ENCODE assay signal across 24 mouse cellular contexts in genomic region chr4:152145473-152145872, GRCm38 (mm10). TPM values are rescaled to one million over a fixed set of nuclear protein-coding genes. Genes with fewer than 3 reads are reported as not detected.
DNase-seq lines count a peak whose midpoint lies in the region; ATAC-seq and TF ChIP-seq lines count a peak whose summit lies in the region.
"Had no signal": no experiment of that assay in that cellular context is flagged by ENCODE, and none has a peak within 500 bp of the region (broad histone marks: within the 10 kb centered on the region; RNA-seq: fewer than 3 reads in every experiment).

No protein-coding gene starts in this region.

- H3K9ac ChIP-seq in kidney, embryonic 14.5 days (ENCODE audit: low read depth, low read length), result no peak overlapping the region
- H3K9ac ChIP-seq in kidney, embryonic 16.5 days (replicated peaks; ENCODE audit: low read length), result no peak overlapping the region
- H3K9ac ChIP-seq in MEL (ENCODE audit: control insufficient read depth, low read depth, low read length, poor library complexity, severe bottlenecking), result peak overlapping the region; percentile 8
- H3K9ac ChIP-seq: embryonic facial prominence, embryonic 12.5 days; forebrain, embryonic 13.5 days; forebrain, embryonic 15.5 days; forebrain, postnatal 0 days had no signal

- peak; percentile 81 to 86 for TF ChIP-seq EP300 in MEL (IDR thresholded peaks at IDR 0.05; ENCODE audit: low read depth in 1 of 2, low read length in 2 of 2)

- no peak overlapping the region for H3K4me3 ChIP-seq in kidney, embryonic 14.5 days (ENCODE audit: low read length)
- H3K4me3 ChIP-seq in kidney, adult 2 months (ENCODE audit: insufficient read depth, low read depth, low read length), result no peak overlapping the region
- no peak overlapping the region for H3K4me3 ChIP-seq in kidney, embryonic 16.5 days (ENCODE audit: low read length)
- no peak overlapping the region; the same call in 1 of the 2 replicates for H3K4me3 ChIP-seq in G1E (ENCODE audit: low read depth, low read length)
- no peak overlapping the region for H3K4me3 ChIP-seq in MEL (ENCODE audit: control insufficient read depth in 1 of 2, insufficient read depth in 1 of 2, low read depth in 2 of 2, low read length in 2 of 2)
- H3K4me3 ChIP-seq: embryonic facial prominence, embryonic 10.5 days; embryonic facial prominence, embryonic 12.5 days; forebrain, embryonic 13.5 days; forebrain, embryonic 15.5 days had no signal

- peaks cover 26% of the 10 kb centered on the region for H3K4me1 ChIP-seq in kidney, embryonic 14.5 days (ENCODE audit: control insufficient read depth, insufficient read depth, low read length)
- peaks cover 3% of the 10 kb centered on the region; the same call in 1 of the 2 replicates for H3K4me1 ChIP-seq in kidney, adult 2 months (ENCODE audit: control insufficient read depth, insufficient read depth, low read length)
- H3K4me1 ChIP-seq in kidney, embryonic 16.5 days (ENCODE audit: insufficient read depth, low read length), result peaks cover 25% of the 10 kb centered on the region
- peaks cover 55% of the 10 kb centered on the region for H3K4me1 ChIP-seq in G1E (ENCODE audit: insufficient read depth, low read depth, low read length)
- peaks cover 2 to 28% of the 10 kb centered on the region in 2 experiments; a peak in 3 of 4 replicates for H3K4me1 ChIP-seq in MEL (ENCODE audit: control insufficient read depth in 1 of 2, insufficient read depth in 2 of 2, low read length in 2 of 2)
- H3K4me1 ChIP-seq: embryonic facial prominence, embryonic 10.5 days; embryonic facial prominence, embryonic 12.5 days; forebrain, embryonic 13.5 days had no signal

- no peak for TF ChIP-seq RAD21 in MEL (IDR thresholded peaks at IDR 0.05; ENCODE audit: low read depth, low read length)

- TF ChIP-seq CTCF in kidney, adult 2 months (conservative IDR thresholded peaks at IDR 0.05; ENCODE audit: insufficient read depth, insufficient read length, low read depth, low read length), result no peak
- TF ChIP-seq CTCF in G1E (IDR thresholded peaks at IDR 0.05; ENCODE audit: low read depth, low read length) (no peak), MEL (IDR thresholded peaks at IDR 0.05 in 2 of 3, conservative IDR thresholded peaks at IDR 0.05 in 1 of 3; ENCODE audit: control insufficient read depth in 1 of 3, insufficient read depth in 1 of 3, low read depth in 2 of 3, low read length in 3 of 3, poor library complexity in 1 of 3, severe bottlenecking in 1 of 3) (no peak)

- H3K4me2 ChIP-seq in kidney, embryonic 14.5 days (replicated peaks; ENCODE audit: low read depth, low read length), result no peak overlapping the region
- no peak overlapping the region for H3K4me2 ChIP-seq in kidney, embryonic 16.5 days (replicated peaks; ENCODE audit: low read depth, low read length)
- H3K4me2 ChIP-seq: embryonic facial prominence, embryonic 12.5 days; forebrain, embryonic 13.5 days; forebrain, embryonic 15.5 days had no signal

- DNase-seq in kidney, adult 2 months, result no peak
- no peak for DNase-seq in kidney, postnatal 10 days
- peak; percentile 62 for DNase-seq in G1E (ENCODE audit: low spot score)
- peak; percentile 70 for DNase-seq in MEL (ENCODE audit: low read depth, low spot score)
- DNase-seq in thymus, postnatal 36 days, result no peak
- DNase-seq in adrenal gland, postnatal 10 days, result no peak
- DNase-seq: adrenal gland, adult 2 months; adrenal gland, postnatal 14 days; adrenal gland, postnatal 36 days; cerebellum, adult 11-12 months; cerebellum, adult 2 months; cerebellum, adult 9-10 months; cerebellum, postnatal 10 days; cerebellum, postnatal 25 days; forebrain, postnatal 0 days had no signal

- no peaks in the 10 kb centered on the region for H3K79me2 ChIP-seq in MEL (ENCODE audit: control insufficient read depth, insufficient read depth, low read length, poor library complexity)

- H3K27me3 ChIP-seq in kidney, embryonic 14.5 days (ENCODE audit: control insufficient read depth, insufficient read depth, low read length), result peaks cover 4% of the 10 kb centered on the region
- no peaks in the 10 kb centered on the region for H3K27me3 ChIP-seq in kidney, adult 2 months (replicated peaks; ENCODE audit: control insufficient read depth, insufficient read depth, low read length)
- peaks cover 10% of the 10 kb centered on the region; the same call in 1 of the 2 replicates for H3K27me3 ChIP-seq in kidney, embryonic 16.5 days (ENCODE audit: insufficient read depth, low read length)
- H3K27me3 ChIP-seq in G1E (ENCODE audit: insufficient read depth, low read length), result peaks cover 10% of the 10 kb centered on the region; the same call in 1 of the 2 replicates
- H3K27me3 ChIP-seq in MEL (ENCODE audit: control insufficient read depth in 1 of 2, insufficient read depth in 2 of 2, low read length in 2 of 2), result no peaks in the 10 kb centered on the region

- 0 out of 2 replicates have a peak, but pooled peaks have one; percentile 1 for ATAC-seq in kidney, embryonic 14.5 days (ENCODE audit: low FRiP score, low TSS enrichment)
- no peak for ATAC-seq in kidney, embryonic 16.5 days (ENCODE audit: low FRiP score, low TSS enrichment)
- peak; percentile 74 for ATAC-seq in G1E (ENCODE audit: extremely low read depth, insufficient number of reproducible peaks, low FRiP score, poor library complexity, severe bottlenecking)
- ATAC-seq: forebrain, embryonic 13.5 days; forebrain, embryonic 15.5 days; forebrain, postnatal 0 days had no signal

- H3K9me3 ChIP-seq in kidney, embryonic 14.5 days (ENCODE audit: control insufficient read depth, low read length), result no peaks in the 10 kb centered on the region
- H3K9me3 ChIP-seq in kidney, embryonic 16.5 days (ENCODE audit: low read length), result no peaks in the 10 kb centered on the region
- H3K9me3 ChIP-seq in G1E (replicated peaks) (no peaks in the 10 kb centered on the region; the same call in 1 of the 2 replicates), MEL (replicated peaks; ENCODE audit: insufficient read depth, low read length) (no peaks in the 10 kb centered on the region)
- H3K9me3 ChIP-seq: embryonic facial prominence, embryonic 10.5 days; embryonic facial prominence, embryonic 12.5 days; forebrain, embryonic 13.5 days; forebrain, embryonic 15.5 days had no signal

- TF ChIP-seq POLR2A in kidney, adult 2 months (IDR thresholded peaks at IDR 0.05; ENCODE audit: low read depth, low read length), result no peak
- no peak for TF ChIP-seq POLR2A in MEL (IDR thresholded peaks at IDR 0.05; ENCODE audit: control insufficient read depth in 1 of 2, insufficient read depth in 1 of 2, low read depth in 1 of 2, low read length in 2 of 2, poor library complexity in 1 of 2)

- peak overlapping the region; percentile 69; the same call in 1 of the 2 replicates for H3K27ac ChIP-seq in kidney, embryonic 14.5 days (ENCODE audit: low read depth, low read length)
- no peak overlapping the region for H3K27ac ChIP-seq in kidney, adult 2 months (ENCODE audit: insufficient read depth, low read depth, low read length)
- H3K27ac ChIP-seq in kidney, embryonic 16.5 days (ENCODE audit: low read length), result peak overlapping the region; percentile 86
- peak overlapping the region; percentile 68 for H3K27ac ChIP-seq in MEL (ENCODE audit: control insufficient read depth, low read depth, low read length)
- H3K27ac ChIP-seq: embryonic facial prominence, embryonic 10.5 days; embryonic facial prominence, embryonic 12.5 days; forebrain, embryonic 13.5 days; forebrain, embryonic 15.5 days had no signal

- WGBS in kidney, embryonic 14.5 days, result 45% methylated on average over 10 of the region's 10 CpGs
- whole genome bisulfite sequencing in kidney, adult 2 months, result 45% methylated on average over 10 of the region's 10 CpGs
- 29% methylated on average over 10 of the region's 10 CpGs for WGBS in kidney, embryonic 16.5 days

- H3K36me3 ChIP-seq in kidney, embryonic 14.5 days (ENCODE audit: control insufficient read depth, insufficient read depth, low read length), result no peaks in the 10 kb centered on the region
- no peaks in the 10 kb centered on the region for H3K36me3 ChIP-seq in kidney, adult 2 months (ENCODE audit: control insufficient read depth, insufficient read depth, low read length)
- no peaks in the 10 kb centered on the region for H3K36me3 ChIP-seq in kidney, embryonic 16.5 days (ENCODE audit: insufficient read depth, low read length)
- peaks cover 36% of the 10 kb centered on the region for H3K36me3 ChIP-seq in G1E (replicated peaks)
- H3K36me3 ChIP-seq in MEL (ENCODE audit: control insufficient read depth in 1 of 2, insufficient read depth in 2 of 2, low read length in 2 of 2), result peaks cover 0 to 19% of the 10 kb centered on the region in 2 experiments; a peak in 2 of 4 replicates
- H3K36me3 ChIP-seq: embryonic facial prominence, embryonic 10.5 days; embryonic facial prominence, embryonic 12.5 days; forebrain, embryonic 15.5 days had no signal

RNA-seq across cellular contexts. Expression of gene Espn, which starts 6.7 kb away (rescaled TPM):
- polyA plus RNA-seq in kidney, embryonic 14.5 days (2014; fragmentation: Nextera tagmentation; extraction: Ambion mirVana), result 36.1 and 36.3 TPM in 2 replicates
- polyA plus RNA-seq in kidney, adult 2 months (2012; rRNA removed), result 48.3 and 57.5 TPM in 2 replicates
- 22.2 and 30.6 TPM in 2 replicates for polyA plus RNA-seq in kidney, embryonic 16.5 days (2015; fragmentation: Nextera tagmentation; extraction: Ambion mirVana)
- 9.3 and 16.4 TPM in 2 replicates for total RNA-seq in G1E (2014; fragmentation: Nextera tagmentation)
- total RNA-seq in G1E (2017), result 4.2 and 4.3 TPM in 2 replicates
- 48.0 and 61.7 TPM in 2 replicates for polyA plus RNA-seq in G1E (2012)
- 4.5 and 5.0 TPM in 2 replicates for total RNA-seq in MEL (2012; rRNA removed)
- polyA plus RNA-seq in MEL (2012; ENCODE audit: insufficient read depth in 1 of 2, insufficient read length in 2 of 2, low read depth in 1 of 2, low replicate concordance in 2 of 2, missing spikeins in 1 of 2), result 10 to 100 TPM in 1 of 2 experiments, not detected in 1; 19.6 TPM
- 1 to 10 TPM; 1.2 to 1.3 TPM for total RNA-seq in adrenal gland, postnatal 10 days (2021)

RNA-seq across cellular contexts. Expression of gene Hes2, which starts 13.2 kb away (rescaled TPM):
- not detected in 2 replicates for polyA plus RNA-seq in kidney, embryonic 14.5 days (2014; fragmentation: Nextera tagmentation; extraction: Ambion mirVana)
- 0.81 and 1.0 TPM in 2 replicates for polyA plus RNA-seq in kidney, adult 2 months (2012; rRNA removed)
- 0.14 and 0.57 TPM in 2 replicates for polyA plus RNA-seq in kidney, embryonic 16.5 days (2015; fragmentation: Nextera tagmentation; extraction: Ambion mirVana)
- total RNA-seq in G1E (2014; fragmentation: Nextera tagmentation) (not detected in 2 replicates), G1E (2017) (0.33 and 0.46 TPM in 2 replicates), MEL (2012; rRNA removed) (0.20 TPM in 1 of 2 replicates, not detected in the other)
- polyA plus RNA-seq in G1E (2012) (0.04 and 0.18 TPM in 2 replicates), MEL (2012; ENCODE audit: insufficient read depth in 1 of 2, insufficient read length in 2 of 2, low read depth in 1 of 2, low replicate concordance in 2 of 2, missing spikeins in 1 of 2) (under 1 TPM in 1 of 2 experiments, not detected in 1; 0.28 TPM)
- total RNA-seq in adrenal gland, postnatal 10 days (2021), result not detected
- total RNA-seq: adrenal gland, adult 2 months; adrenal gland, postnatal 14 days; adrenal gland, postnatal 36 days; forebrain, postnatal 0 days had no signal
- polyA plus RNA-seq: adrenal gland, adult 2 months; C2C12; cerebellum, adult 2 months; cortical plate, adult 2 months; embryonic facial prominence, embryonic 12.5 days; forebrain, embryonic 11.5 days; forebrain, embryonic 13.5 days; forebrain, embryonic 15.5 days; forebrain, postnatal 0 days had no signal

RNA-seq across cellular contexts. Expression of gene Tnfrsf25, which starts 29.7 kb away (rescaled TPM):
- polyA plus RNA-seq in kidney, embryonic 14.5 days (2014; fragmentation: Nextera tagmentation; extraction: Ambion mirVana), result 0.57 and 1.9 TPM in 2 replicates
- polyA plus RNA-seq in kidney, adult 2 months (2012; rRNA removed), result 3.3 and 4.4 TPM in 2 replicates
- polyA plus RNA-seq in kidney, embryonic 16.5 days (2015; fragmentation: Nextera tagmentation; extraction: Ambion mirVana), result 1.9 and 3.0 TPM in 2 replicates
- total RNA-seq in G1E (2014; fragmentation: Nextera tagmentation), result not detected in 2 replicates
- 0.29 TPM in 1 of 2 replicates, not detected in the other for total RNA-seq in G1E (2017)
- not detected in 2 replicates for polyA plus RNA-seq in G1E (2012)
- total RNA-seq in MEL (2012; rRNA removed), result 0.49 and 1.1 TPM in 2 replicates
- under 1 TPM in 1 of 2 experiments, not detected in 1; 0.97 TPM for polyA plus RNA-seq in MEL (2012; ENCODE audit: insufficient read depth in 1 of 2, insufficient read length in 2 of 2, low read depth in 1 of 2, low replicate concordance in 2 of 2, missing spikeins in 1 of 2)
- 1 to 10 TPM; 1.9 to 4.3 TPM for total RNA-seq in adrenal gland, postnatal 10 days (2021)
- polyA plus RNA-seq: forebrain, embryonic 11.5 days had no signal

RNA-seq across cellular contexts. Expression of gene Acot7, which starts 32.5 kb away (rescaled TPM):
- 46.6 and 64.4 TPM in 2 replicates for polyA plus RNA-seq in kidney, embryonic 14.5 days (2014; fragmentation: Nextera tagmentation; extraction: Ambion mirVana)
- 80.2 and 90.1 TPM in 2 replicates for polyA plus RNA-seq in kidney, adult 2 months (2012; rRNA removed)
- polyA plus RNA-seq in kidney, embryonic 16.5 days (2015; fragmentation: Nextera tagmentation; extraction: Ambion mirVana), result 75.1 and 76.4 TPM in 2 replicates
- total RNA-seq in G1E (2014; fragmentation: Nextera tagmentation), result 17.1 and 22.1 TPM in 2 replicates
- 17.6 and 18.6 TPM in 2 replicates for total RNA-seq in G1E (2017)
- 46.2 and 51.1 TPM in 2 replicates for polyA plus RNA-seq in G1E (2012)
- 81.8 and 92.7 TPM in 2 replicates for total RNA-seq in MEL (2012; rRNA removed)
- polyA plus RNA-seq in MEL (2012; ENCODE audit: insufficient read depth in 1 of 2, insufficient read length in 2 of 2, low read depth in 1 of 2, low replicate concordance in 2 of 2, missing spikeins in 1 of 2), result 100 to 1,000 TPM in 1 of 2 experiments, not detected in 1; 127 TPM
- total RNA-seq in adrenal gland, postnatal 10 days (2021), result 10 to 100 TPM; 33.2 to 38.0 TPM

Comparison
In these comparisons a context has a peak if more than half of its experiments do, and no peak if none do; other contexts are left out.
1. DNase-seq: peak in G1E (single experiment) and MEL (single experiment); none in kidney, adult 2 months (single experiment), kidney, postnatal 10 days (single experiment), thymus, postnatal 36 days (0 of 2) and adrenal gland, postnatal 10 days (single experiment).